In genomic region chr9:56881539-56882082, GRCm38 (mm10) we compare ENCODE assay signal across 13 mouse cellular contexts. TPM values are rescaled to one million over a fixed set of nuclear protein-coding genes. Genes with fewer than 3 reads are reported as not detected.
DNase-seq lines count a peak whose midpoint lies in the region; ATAC-seq and TF ChIP-seq lines count a peak whose summit lies in the region.
"Had no signal": no experiment of that assay in that cellular context is flagged by ENCODE, and none has a peak within 500 bp of the region (broad histone marks: within the 10 kb centered on the region; RNA-seq: fewer than 3 reads in every experiment).

No protein-coding gene starts in this region.

- H3K9ac ChIP-seq in heart, embryonic 15.5 days, result no peak overlapping the region
- no peak overlapping the region for H3K9ac ChIP-seq in lung, postnatal 0 days (replicated peaks; ENCODE audit: low read depth)
- H3K9ac ChIP-seq in embryonic facial prominence, embryonic 14.5 days (ENCODE audit: low read depth, low read length), result no peak overlapping the region
- H3K9ac ChIP-seq in neural tube, embryonic 14.5 days (replicated peaks; ENCODE audit: low read depth, low read length), result no peak overlapping the region
- H3K9ac ChIP-seq: forebrain, embryonic 12.5 days; liver, postnatal 0 days had no signal

- no peak for TF ChIP-seq EP300 in lung, postnatal 0 days (IDR thresholded peaks at IDR 0.05)

- H3K36me3 ChIP-seq in heart, embryonic 15.5 days, result peaks cover 26% of the 10 kb centered on the region; the same call in 1 of the 2 replicates
- no peaks in the 10 kb centered on the region for H3K36me3 ChIP-seq in lung, postnatal 0 days (ENCODE audit: insufficient read depth, low read length)
- H3K36me3 ChIP-seq in embryonic facial prominence, embryonic 14.5 days (ENCODE audit: control insufficient read depth, insufficient read depth, low read length), result peaks cover 27% of the 10 kb centered on the region
- no peaks in the 10 kb centered on the region for H3K36me3 ChIP-seq in neural tube, embryonic 14.5 days (ENCODE audit: control insufficient read depth, insufficient read depth, low read length)
- H3K36me3 ChIP-seq: forebrain, embryonic 12.5 days had no signal

- peaks cover 54% of the 10 kb centered on the region for H3K4me1 ChIP-seq in heart, embryonic 15.5 days (replicated peaks)
- 0 out of 2 replicates have a peak, but pooled peaks cover 3% of the 10 kb centered on the region for H3K4me1 ChIP-seq in lung, postnatal 0 days (ENCODE audit: insufficient read depth, low read depth, low read length)
- peaks cover 6% of the 10 kb centered on the region; the same call in 1 of the 2 replicates for H3K4me1 ChIP-seq in embryonic facial prominence, embryonic 14.5 days (ENCODE audit: control insufficient read depth, insufficient read depth, low read length)
- peaks cover 5% of the 10 kb centered on the region; the same call in 1 of the 2 replicates for H3K4me1 ChIP-seq in neural tube, embryonic 14.5 days (ENCODE audit: control insufficient read depth, insufficient read depth, low read length)
- H3K4me1 ChIP-seq: forebrain, embryonic 12.5 days had no signal

- H3K9me3 ChIP-seq in heart, embryonic 15.5 days (replicated peaks), result no peaks in the 10 kb centered on the region
- H3K9me3 ChIP-seq in lung, postnatal 0 days (ENCODE audit: low read length), result no peaks in the 10 kb centered on the region
- no peaks in the 10 kb centered on the region for H3K9me3 ChIP-seq in embryonic facial prominence, embryonic 14.5 days (ENCODE audit: control insufficient read depth, low read length)
- H3K9me3 ChIP-seq in neural tube, embryonic 14.5 days (ENCODE audit: control insufficient read depth, low read length), result no peaks in the 10 kb centered on the region
- H3K9me3 ChIP-seq: forebrain, embryonic 12.5 days had no signal

- H3K27me3 ChIP-seq in heart, embryonic 15.5 days, result no peaks in the 10 kb centered on the region
- no peaks in the 10 kb centered on the region for H3K27me3 ChIP-seq in lung, postnatal 0 days (replicated peaks; ENCODE audit: insufficient read depth, low read length)
- H3K27me3 ChIP-seq in embryonic facial prominence, embryonic 14.5 days (replicated peaks; ENCODE audit: control insufficient read depth, insufficient read depth, low read length), result no peaks in the 10 kb centered on the region
- no peaks in the 10 kb centered on the region for H3K27me3 ChIP-seq in neural tube, embryonic 14.5 days (ENCODE audit: control insufficient read depth, insufficient read depth, low read length)
- H3K27me3 ChIP-seq: forebrain, embryonic 12.5 days had no signal

- ATAC-seq in heart, embryonic 15.5 days (replicated peaks; ENCODE audit: insufficient number of reproducible peaks, insufficient read depth, low FRiP score, low read depth), result peak; percentile 37; the same call in 1 of the 2 replicates
- 0 out of 2 replicates have a peak, but pooled peaks have one; percentile 18 for ATAC-seq in lung, postnatal 0 days
- peak; percentile 59 for ATAC-seq in embryonic facial prominence, embryonic 14.5 days (ENCODE audit: low read depth)
- ATAC-seq in neural tube, embryonic 14.5 days (ENCODE audit: low read depth), result peak; percentile 12; the same call in 1 of the 2 replicates
- ATAC-seq: liver, postnatal 0 days had no signal

- no peak for TF ChIP-seq CTCF in lung, postnatal 0 days (IDR thresholded peaks at IDR 0.05)

- H3K27ac ChIP-seq in heart, embryonic 15.5 days, result peak overlapping the region; percentile 73
- no peak overlapping the region for H3K27ac ChIP-seq in lung, postnatal 0 days (ENCODE audit: low read length)
- H3K27ac ChIP-seq in embryonic facial prominence, embryonic 14.5 days (replicated peaks; ENCODE audit: low read depth, low read length), result peak overlapping the region; percentile 76
- no peak overlapping the region for H3K27ac ChIP-seq in neural tube, embryonic 14.5 days (ENCODE audit: low read depth, low read length)
- H3K27ac ChIP-seq: forebrain, embryonic 12.5 days had no signal

- no peak overlapping the region for H3K4me2 ChIP-seq in heart, embryonic 15.5 days
- H3K4me2 ChIP-seq in lung, postnatal 0 days (replicated peaks; ENCODE audit: low read depth, low read length), result no peak overlapping the region
- no peak overlapping the region for H3K4me2 ChIP-seq in embryonic facial prominence, embryonic 14.5 days (ENCODE audit: low read depth, low read length)
- H3K4me2 ChIP-seq in neural tube, embryonic 14.5 days (ENCODE audit: low read depth, low read length), result no peak overlapping the region
- H3K4me2 ChIP-seq: forebrain, embryonic 12.5 days had no signal

- 64% methylated on average over 3 of the region's 3 CpGs for WGBS in heart, embryonic 15.5 days
- WGBS in lung, postnatal 0 days, result 49% methylated on average over 3 of the region's 3 CpGs
- 73% methylated on average over 3 of the region's 3 CpGs for WGBS in embryonic facial prominence, embryonic 14.5 days
- WGBS in neural tube, embryonic 14.5 days, result 85% methylated on average over 3 of the region's 3 CpGs

- no peak for DNase-seq in heart, adult 8-10 months (ENCODE audit: low spot score)
- no peak for DNase-seq in lung, postnatal 0 days (ENCODE audit: low spot score)
- DNase-seq in lung, postnatal 4 days, result no peak
- DNase-seq in embryonic facial prominence, embryonic 14.5 days (ENCODE audit: low spot score), result peak; percentile 72
- no peak for DNase-seq in left cerebral cortex, adult 9 months (ENCODE audit: low spot score in 2 of 2)
- DNase-seq in frontal cortex, postnatal 25 days (ENCODE audit: low spot score in 2 of 2), result no peak
- DNase-seq: liver, postnatal 0 days had no signal

- H3K4me3 ChIP-seq in heart, embryonic 15.5 days, result no peak overlapping the region
- no peak overlapping the region for H3K4me3 ChIP-seq in lung, postnatal 0 days (ENCODE audit: low read depth, low read length)
- H3K4me3 ChIP-seq in embryonic facial prominence, embryonic 14.5 days (ENCODE audit: low read depth, low read length), result no peak overlapping the region
- H3K4me3 ChIP-seq in neural tube, embryonic 14.5 days (ENCODE audit: low read depth, low read length), result no peak overlapping the region
- H3K4me3 ChIP-seq: forebrain, embryonic 12.5 days had no signal

RNA-seq across cellular contexts. Expression of gene Cspg4, which starts 16.8 kb away (rescaled TPM):
- 28.9 and 38.3 TPM in 2 replicates for polyA plus RNA-seq in heart, embryonic 15.5 days (2015; fragmentation: Nextera tagmentation; extraction: Ambion mirVana)
- 10 to 100 TPM in 3 of 4 experiments, 1 to 10 TPM in 1; 9.4 to 14.7 (median 10.7) TPM for total RNA-seq in heart, adult 8-10 months (2022)
- polyA plus RNA-seq in lung, postnatal 0 days (2015; fragmentation: Nextera tagmentation; extraction: Ambion mirVana), result 9.1 and 10.4 TPM in 2 replicates
- polyA plus RNA-seq in embryonic facial prominence, embryonic 14.5 days (2014; fragmentation: Nextera tagmentation; extraction: Ambion mirVana), result 34.8 and 35.1 TPM in 2 replicates
- polyA plus RNA-seq in neural tube, embryonic 14.5 days (2014; fragmentation: Nextera tagmentation; extraction: Ambion mirVana), result 6.1 and 6.7 TPM in 2 replicates
- total RNA-seq: hematopoietic stem cell, adult 5-6 weeks had no signal

RNA-seq across cellular contexts. Expression of gene Odf3l1, which starts 17.1 kb away (rescaled TPM):
- 0.38 and 0.62 TPM in 2 replicates for polyA plus RNA-seq in heart, embryonic 15.5 days (2015; fragmentation: Nextera tagmentation; extraction: Ambion mirVana)
- total RNA-seq in heart, adult 8-10 months (2022), result not detected
- 0.30 TPM in 1 of 2 replicates, not detected in the other for polyA plus RNA-seq in lung, postnatal 0 days (2015; fragmentation: Nextera tagmentation; extraction: Ambion mirVana)
- 1.7 and 2.7 TPM in 2 replicates for polyA plus RNA-seq in embryonic facial prominence, embryonic 14.5 days (2014; fragmentation: Nextera tagmentation; extraction: Ambion mirVana)
- 0.32 TPM in 1 of 2 replicates, not detected in the other for polyA plus RNA-seq in neural tube, embryonic 14.5 days (2014; fragmentation: Nextera tagmentation; extraction: Ambion mirVana)
- total RNA-seq: CH12.LX; hematopoietic stem cell, adult 5-6 weeks; layer of hippocampus, postnatal 14 days had no signal
- polyA plus RNA-seq: forebrain, embryonic 12.5 days; liver, postnatal 0 days had no signal

RNA-seq across cellular contexts. Expression of gene Snx33, which starts 46.6 kb away (rescaled TPM):
- polyA plus RNA-seq in heart, embryonic 15.5 days (2015; fragmentation: Nextera tagmentation; extraction: Ambion mirVana), result 7.0 and 9.5 TPM in 2 replicates
- total RNA-seq in heart, adult 8-10 months (2022), result 10 to 100 TPM in 1 of 4 experiments, 1 to 10 TPM in 3; 7.3 to 10.3 (median 8.4) TPM
- 8.7 and 8.9 TPM in 2 replicates for polyA plus RNA-seq in lung, postnatal 0 days (2015; fragmentation: Nextera tagmentation; extraction: Ambion mirVana)
- 7.8 and 8.2 TPM in 2 replicates for polyA plus RNA-seq in embryonic facial prominence, embryonic 14.5 days (2014; fragmentation: Nextera tagmentation; extraction: Ambion mirVana)
- polyA plus RNA-seq in neural tube, embryonic 14.5 days (2014; fragmentation: Nextera tagmentation; extraction: Ambion mirVana), result 1.3 and 2.1 TPM in 2 replicates

RNA-seq across cellular contexts. Expression of gene Imp3, which starts 55.7 kb away (rescaled TPM):
- 61.4 and 63.4 TPM in 2 replicates for polyA plus RNA-seq in heart, embryonic 15.5 days (2015; fragmentation: Nextera tagmentation; extraction: Ambion mirVana)
- 10 to 100 TPM; 58.6 to 70.1 (median 65.8) TPM for total RNA-seq in heart, adult 8-10 months (2022)
- 84.7 and 87.7 TPM in 2 replicates for polyA plus RNA-seq in lung, postnatal 0 days (2015; fragmentation: Nextera tagmentation; extraction: Ambion mirVana)
- 78.0 and 81.0 TPM in 2 replicates for polyA plus RNA-seq in embryonic facial prominence, embryonic 14.5 days (2014; fragmentation: Nextera tagmentation; extraction: Ambion mirVana)
- 71.3 and 74.1 TPM in 2 replicates for polyA plus RNA-seq in neural tube, embryonic 14.5 days (2014; fragmentation: Nextera tagmentation; extraction: Ambion mirVana)

Comparison
In these comparisons a context has a peak if more than half of its experiments do, and no peak if none do; other contexts are left out.
1. H3K27ac ChIP-seq: peak in heart, embryonic 15.5 days (single experiment) and embryonic facial prominence, embryonic 14.5 days (single experiment); none in lung, postnatal 0 days (single experiment) and neural tube, embryonic 14.5 days (single experiment).
2. Peak in every context shown above with its lines, with median percentiles within 50 percentile points of each other: ATAC-seq.